Mouse (Mus musculus) right cerebral cortex, postnatal 36 days (tissue): ENCODE measurements around the gene Slc24a3.
A peak's percentile ranks its signal among the peaks of the same experiment; 100 is the strongest.

Experiments used
- DNase-seq, 2 experiments: peaks; one replicate each; pipeline ENCODE4 v3.0.0; 2022; ENCODE audit warnings: low spot score in 2 of 2, mixed read lengths in 1 of 2

The Slc24a3 gene

GRCm38 (mm10) chr2:145358236-145358942 lies 190.8 kb downstream of the Slc24a3 start:
- DNase-seq = no peak

GRCm38 (mm10) chr2:145363604-145364003 lies 196.1 kb downstream of the Slc24a3 start:
- DNase-seq = no peak

GRCm38 (mm10) chr2:145368701-145369100 lies 201.1 kb downstream of the Slc24a3 start:
- no peak for DNase-seq

GRCm38 (mm10) chr2:145370795-145371194 lies 203.2 kb downstream of the Slc24a3 start:
- no peak for DNase-seq

GRCm38 (mm10) chr2:145373803-145374202 lies 206.2 kb downstream of the Slc24a3 start:
- no peak for DNase-seq

GRCm38 (mm10) chr2:145382908-145383770 lies 215.6 kb downstream of the Slc24a3 start:
- peak; percentile 50 for DNase-seq

- DNase-seq = no peak
Observed at GRCm38 (mm10) chr2:145384221-145384620, 216.7 kb downstream of the Slc24a3 start.

GRCm38 (mm10) chr2:145385220-145385619 lies 217.7 kb downstream of the Slc24a3 start:
- DNase-seq = no peak

GRCm38 (mm10) chr2:145385773-145386172 lies 218.2 kb downstream of the Slc24a3 start:
- no peak for DNase-seq

- no peak for DNase-seq
Observed at GRCm38 (mm10) chr2:145395804-145396203, 228.2 kb downstream of the Slc24a3 start.

GRCm38 (mm10) chr2:145396579-145396978 lies 229.0 kb downstream of the Slc24a3 start:
- no peak for DNase-seq

GRCm38 (mm10) chr2:145397456-145398206 lies 230.1 kb downstream of the Slc24a3 start:
- no peak for DNase-seq

GRCm38 (mm10) chr2:145401240-145401805 lies 233.8 kb downstream of the Slc24a3 start:
- DNase-seq = no peak

GRCm38 (mm10) chr2:145401996-145402395 lies 234.4 kb downstream of the Slc24a3 start:
- no peak for DNase-seq

- no peak for DNase-seq
Observed at GRCm38 (mm10) chr2:145404818-145405531, 237.4 kb downstream of the Slc24a3 start.

GRCm38 (mm10) chr2:145405746-145406145 lies 238.2 kb downstream of the Slc24a3 start:
- DNase-seq = no peak

- peak in 1 of 2 experiments; percentile 8 for DNase-seq
Observed at GRCm38 (mm10) chr2:145417738-145418137, 250.2 kb downstream of the Slc24a3 start.

GRCm38 (mm10) chr2:145419078-145419477 lies 251.5 kb downstream of the Slc24a3 start:
- no peak for DNase-seq

GRCm38 (mm10) chr2:145420967-145421888 lies 253.7 kb downstream of the Slc24a3 start:
- DNase-seq = no peak

GRCm38 (mm10) chr2:145421889-145422212 lies 254.3 kb downstream of the Slc24a3 start:
- no peak for DNase-seq
